Mouse (Mus musculus) limb, embryonic 12.5 days (tissue): ENCODE data around the gene Ppih. TPM values are rescaled to one million over a fixed set of nuclear protein-coding genes. Genes with fewer than 3 reads are reported as not detected.

Source experiments
- ATAC-seq: fragments of 200-750 bp; cut with Nextera tagmentation; 2 replicates; pipeline ENCODE4 v1.8.0; 2017; ENCODE audit warnings: low read depth, moderate TSS enrichment; ENCODE audit not compliant: insufficient number of reproducible peaks, insufficient read depth, low FRiP score, low TSS enrichment
- H3K27ac ChIP-seq: fragments of 300-500 bp; sonication (generic); 2 replicates; pipeline ENCODE4 v1.5.1; 2016; ENCODE audit warnings: mild to moderate bottlenecking, moderate library complexity
- H3K27me3 ChIP-seq: fragments of 300-500 bp; sonication (generic); 2 replicates; pipeline ENCODE4 v1.6.1; 2016; ENCODE audit warnings: mild to moderate bottlenecking, moderate library complexity
- H3K36me3 ChIP-seq: fragments of 300-500 bp; sonication (generic); 2 replicates; pipeline ENCODE4 v1.6.1; 2016; ENCODE audit warnings: mild to moderate bottlenecking, moderate library complexity
- H3K4me1 ChIP-seq: fragments of 300-500 bp; sonication (generic); replicated peaks from 2 replicates; pipeline ENCODE4 v1.6.1; 2016
- H3K4me2 ChIP-seq: fragments of 300-500 bp; sonication (generic); 2 replicates; pipeline ENCODE4 v1.6.1; 2016; ENCODE audit warnings: mild to moderate bottlenecking, moderate library complexity
- H3K4me3 ChIP-seq: fragments of 300-500 bp; sonication (generic); replicated peaks from 2 replicates; pipeline ENCODE4 v1.5.1; 2016; ENCODE audit warnings: mild to moderate bottlenecking
- H3K9ac ChIP-seq: fragments of 300-500 bp; sonication (generic); replicated peaks from 2 replicates; pipeline ENCODE4 v1.6.1; 2016; ENCODE audit warnings: mild to moderate bottlenecking, moderate library complexity
- H3K9me3 ChIP-seq: fragments of 300-500 bp; sonication (generic); 2 replicates; pipeline ENCODE4 v1.6.1; 2016; ENCODE audit warnings: mild to moderate bottlenecking, moderate library complexity
- WGBS: fragments of 180-500 bp; shearing (Covaris S2); methylation state at CpG from one replicate; pipeline ENCODE4 v1.1.7; 2016; 5-methylcytosine and 5-hydroxymethylcytosine counted together
- polyA plus RNA-seq: library from polyadenylated mRNA; unstranded; fragments of >200 nt; fragmentation: Nextera tagmentation; extraction: Ambion mirVana; gene quantifications from 2 replicates; pipeline ENCODE4 v1.2.1, GENCODE M21; 2016

The Ppih gene
- polyA plus RNA-seq, 1 experiment from 2014 or later = 133 TPM

GRCm38 (mm10) chr4:119257083-119257482 is 63.3 kb downstream of the Ppih start:
- Histone ChIP-seq H3K4me3 (no peak overlapping the region), H3K9ac (no peak overlapping the region), H3K4me2 (no peak overlapping the region), H3K9me3 (no peaks in the 10 kb centered on the region), H3K36me3 (no peaks in the 10 kb centered on the region), H3K4me1 (peaks cover 21% of the 10 kb centered on the region), H3K27ac (0 out of 2 replicates have a peak overlapping the region, but pooled peaks have one; percentile 17), H3K27me3 (no peaks in the 10 kb centered on the region)
- no peak for ATAC-seq
- WGBS = 74% methylated on average over 6 of the region's 6 CpGs

- peak within 1 kb of the TSS; percentile 26; the same call in 1 of the 2 replicates for H3K4me2 ChIP-seq
- H3K27me3 ChIP-seq = no peaks in the 10 kb centered on the region
- ATAC-seq = no peak
- H3K27ac ChIP-seq = peak within 1 kb of the TSS; percentile 81
- WGBS = 78% methylated on average over 12 of the region's 12 CpGs
- peak within 1 kb of the TSS; percentile 1 for H3K9ac ChIP-seq
- no peak within 1 kb of the TSS for H3K4me3 ChIP-seq
- no peaks in the 10 kb centered on the region for H3K9me3 ChIP-seq
- H3K4me1 ChIP-seq = peaks cover 21% of the 10 kb centered on the region
- no peaks in the 10 kb centered on the region for H3K36me3 ChIP-seq
Observed at GRCm38 (mm10) chr4:119255351-119255750, 65.0 kb downstream of the Ppih start, which contains the start of gene Cldn19. Cldn19 (plus strand) TSS chr4:119255414.

- ATAC-seq = peak; percentile 48; the same call in 1 of the 2 replicates
- H3K4me3 ChIP-seq = no peak overlapping the region
- no peaks in the 10 kb centered on the region for H3K9me3 ChIP-seq
- peak overlapping the region; percentile 81 for H3K27ac ChIP-seq
- no peaks in the 10 kb centered on the region for H3K36me3 ChIP-seq
- H3K4me2 ChIP-seq = peak overlapping the region; percentile 26; the same call in 1 of the 2 replicates
- peak overlapping the region; percentile 1; the same call in 1 of the 2 replicates for H3K9ac ChIP-seq
- no peaks in the 10 kb centered on the region for H3K27me3 ChIP-seq
- H3K4me1 ChIP-seq = peaks cover 21% of the 10 kb centered on the region
- WGBS = 29% methylated on average over 9 of the region's 9 CpGs
Observed at GRCm38 (mm10) chr4:119254012-119254618, 66.2 kb downstream of the Ppih start.

- 60% methylated on average over 7 of the region's 7 CpGs for WGBS
- H3K4me3 ChIP-seq = no peak overlapping the region
- H3K36me3 ChIP-seq = peaks cover 14% of the 10 kb centered on the region
- ATAC-seq = no peak
- H3K27me3 ChIP-seq = no peaks in the 10 kb centered on the region
- H3K9ac ChIP-seq = no peak overlapping the region
- no peak overlapping the region for H3K27ac ChIP-seq
- no peaks in the 10 kb centered on the region for H3K9me3 ChIP-seq
- peaks cover 21% of the 10 kb centered on the region for H3K4me1 ChIP-seq
- no peak overlapping the region for H3K4me2 ChIP-seq
Observed at GRCm38 (mm10) chr4:119252025-119252808, 68.1 kb downstream of the Ppih start.

Other genes with a start within 250 kb of the Ppih start
- gene Slc2a1, start 211.8 kb downstream of the Ppih start, polyA plus RNA-seq = 98.1 and 100 TPM in 2 replicates
- gene Zfp691, start 146.4 kb downstream of the Ppih start, polyA plus RNA-seq = 8.4 and 8.7 TPM in 2 replicates
- gene Ermap, start 130.5 kb downstream of the Ppih start, polyA plus RNA-seq = 6.4 and 7.3 TPM in 2 replicates
- gene Svbp, start 125.2 kb downstream of the Ppih start, polyA plus RNA-seq = 179 and 182 TPM in 2 replicates
- not detected in 2 replicates for gene Tmem269, start 102.3 kb downstream of the Ppih start, polyA plus RNA-seq
- gene AU022252, start 87.8 kb downstream of the Ppih start, polyA plus RNA-seq = 41.6 and 45.3 TPM in 2 replicates
- 29.6 and 30.0 TPM in 2 replicates for gene P3h1, start 87.6 kb downstream of the Ppih start, polyA plus RNA-seq
- 0.08 and 0.14 TPM in 2 replicates for gene Cldn19, start 65.1 kb downstream of the Ppih start, polyA plus RNA-seq
- gene Ybx1, start 25.9 kb downstream of the Ppih start, polyA plus RNA-seq = 1,031 and 1,057 TPM in 2 replicates
- gene Ccdc30, start 95.0 kb upstream of the Ppih start, polyA plus RNA-seq = 7.4 and 8.0 TPM in 2 replicates
- gene Ppcs, start 101.9 kb upstream of the Ppih start, polyA plus RNA-seq = 34.2 and 36.3 TPM in 2 replicates
- gene Zmynd12, start 102.3 kb upstream of the Ppih start, polyA plus RNA-seq = 0.33 and 0.45 TPM in 2 replicates
- 1.0 and 1.1 TPM in 2 replicates for gene Rimkla, start 172.1 kb upstream of the Ppih start, polyA plus RNA-seq
- 27.9 and 29.2 TPM in 2 replicates for gene Foxj3, start 216.5 kb upstream of the Ppih start, polyA plus RNA-seq
- gene Frg2f1, start 219.0 kb upstream of the Ppih start, polyA plus RNA-seq = 5.1 and 5.4 TPM in 2 replicates